Mouse (Mus musculus) MEL (cell line): Measurements from ENCODE around the gene Mgp. TPM values are rescaled to one million over a fixed set of nuclear protein-coding genes. Genes with fewer than 3 reads are reported as not detected.

Source experiments
- DNase-seq: peaks from one replicate; pipeline ENCODE4 v3.0.0; 2011; ENCODE audit warnings: low read depth, low spot score
- H3K27ac ChIP-seq: 2 replicates; pipeline ENCODE4 v1.5.1; 2012; ENCODE audit warnings: low read depth, mild to moderate bottlenecking, control low read depth, low read length, moderate library complexity; ENCODE audit not compliant: control insufficient read depth
- H3K27me3 ChIP-seq, 2 experiments: fragments of 150-350 bp in 1 of 2; sonication (generic) in 1 of 2; 2 replicates each; pipeline ENCODE4 v1.6.1; 2012; ENCODE audit warnings: low read length in 2 of 2, mild to moderate bottlenecking in 2 of 2, improper control_type of control experiment in 1 of 2, moderate library complexity in 1 of 2; ENCODE audit not compliant: insufficient read depth in 2 of 2, control insufficient read depth in 1 of 2
- H3K36me3 ChIP-seq, 2 experiments: 2 replicates each; pipeline ENCODE4 v1.6.1; 2012 to 2014; ENCODE audit warnings: low read length in 2 of 2, improper control_type of control experiment in 1 of 2, inconsistent platforms in 1 of 2, mild to moderate bottlenecking in 1 of 2; ENCODE audit not compliant: insufficient read depth in 2 of 2, control insufficient read depth in 1 of 2
- H3K4me1 ChIP-seq, 2 experiments: fragments of 150-350 bp in 1 of 2; sonication (generic) in 1 of 2; 2 replicates each; pipeline ENCODE4 v1.6.1; 2012; ENCODE audit warnings: low read length in 2 of 2, improper control_type of control experiment in 1 of 2, mild to moderate bottlenecking in 1 of 2; ENCODE audit not compliant: insufficient read depth in 2 of 2, control insufficient read depth in 1 of 2
- H3K4me3 ChIP-seq, 2 experiments: fragments of 150-350 bp in 1 of 2; sonication (generic) in 1 of 2; 2 replicates each; pipeline ENCODE4 v1.5.1; 2012; ENCODE audit warnings: low read depth in 2 of 2, low read length in 2 of 2, mild to moderate bottlenecking in 2 of 2, moderate library complexity in 2 of 2, control low read depth in 1 of 2, improper control_type of control experiment in 1 of 2; ENCODE audit not compliant: control insufficient read depth in 1 of 2, insufficient read depth in 1 of 2
- H3K79me2 ChIP-seq: 2 replicates; pipeline ENCODE4 v1.6.1; 2012; ENCODE audit warnings: mild to moderate bottlenecking, low read length, moderate library complexity; ENCODE audit not compliant: control insufficient read depth, poor library complexity, insufficient read depth
- H3K9ac ChIP-seq: 2 replicates; pipeline ENCODE4 v1.6.1; 2012; ENCODE audit warnings: low read depth, mild to moderate bottlenecking, control low read depth, low read length, moderate library complexity; ENCODE audit not compliant: control insufficient read depth, poor library complexity, severe bottlenecking
- H3K9me3 ChIP-seq: fragments of 150-350 bp; sonication (generic); replicated peaks from 2 replicates; pipeline ENCODE4 v1.6.1; 2012; ENCODE audit warnings: mild to moderate bottlenecking, low read length, improper control_type of control experiment, moderate library complexity; ENCODE audit not compliant: insufficient read depth
- BHLHE40 ChIP-seq: IDR thresholded peaks from 2 replicates; pipeline ENCODE4 v1.6.1; 2012; ENCODE audit warnings: low read depth, mild to moderate bottlenecking, inconsistent platforms, low read length, improper control_type of control experiment, borderline replicate concordance
- CHD2 ChIP-seq: IDR thresholded peaks from 2 replicates; pipeline ENCODE4 v1.6.1; 2011; ENCODE audit warnings: low read length, improper control_type of control experiment
- EP300 ChIP-seq, 2 experiments: IDR thresholded peaks; 2 replicates each; pipeline ENCODE4 v1.6.1; 2011; ENCODE audit warnings: improper control_type of control experiment in 2 of 2, low read length in 2 of 2, low read depth in 1 of 2, mild to moderate bottlenecking in 1 of 2
- ETS1 ChIP-seq: IDR thresholded peaks from 2 replicates; pipeline ENCODE4 v1.6.1; 2012; ENCODE audit warnings: low read depth, mild to moderate bottlenecking, inconsistent platforms, low read length, improper control_type of control experiment, moderate library complexity
- GATA1 ChIP-seq: IDR thresholded peaks from 2 replicates; pipeline ENCODE4 v1.6.1; 2011; ENCODE audit warnings: low read depth, low read length, improper control_type of control experiment
- MAZ ChIP-seq: IDR thresholded peaks from 2 replicates; pipeline ENCODE4 v1.6.1; 2012; ENCODE audit warnings: low read depth, mild to moderate bottlenecking, inconsistent platforms, low read length, improper control_type of control experiment
- MEF2A ChIP-seq: IDR thresholded peaks from 2 replicates; pipeline ENCODE4 v1.6.1; 2014; ENCODE audit warnings: low read depth, mild to moderate bottlenecking, inconsistent platforms, low read length, improper control_type of control experiment; ENCODE audit not compliant: poor library complexity, insufficient replicate concordance, severe bottlenecking; ENCODE audit errors: extremely low read depth
- MXI1 ChIP-seq: IDR thresholded peaks from 2 replicates; pipeline ENCODE4 v1.6.1; 2011; ENCODE audit warnings: mild to moderate bottlenecking, low read depth, low read length, improper control_type of control experiment
- NELFE ChIP-seq: IDR thresholded peaks from 2 replicates; pipeline ENCODE4 v1.6.1; 2011; ENCODE audit warnings: low read depth, low read length, improper control_type of control experiment
- NRF1 ChIP-seq: IDR thresholded peaks from 2 replicates; pipeline ENCODE4 v1.6.1; 2014; ENCODE audit warnings: low read depth, mild to moderate bottlenecking, inconsistent platforms, low read length, improper control_type of control experiment, moderate library complexity; ENCODE audit not compliant: poor library complexity, insufficient read depth, severe bottlenecking
- POLR2A ChIP-seq, 2 experiments: IDR thresholded peaks; 2 replicates each; pipeline ENCODE4 v1.6.1; 2011 to 2012; ENCODE audit warnings: low read length in 2 of 2, mild to moderate bottlenecking in 2 of 2, control low read depth in 1 of 2, improper control_type of control experiment in 1 of 2, low read depth in 1 of 2, moderate library complexity in 1 of 2; ENCODE audit not compliant: control insufficient read depth in 1 of 2, insufficient read depth in 1 of 2, poor library complexity in 1 of 2
- POLR2AphosphoS5 ChIP-seq: IDR thresholded peaks from 2 replicates; pipeline ENCODE4 v1.6.1; 2012; ENCODE audit warnings: low read depth, borderline replicate concordance, mild to moderate bottlenecking, inconsistent platforms, low read length, moderate library complexity, mixed read lengths
- RAD21 ChIP-seq: IDR thresholded peaks from 2 replicates; pipeline ENCODE4 v1.6.1; 2011; ENCODE audit warnings: mild to moderate bottlenecking, low read depth, low read length, improper control_type of control experiment
- SMC3 ChIP-seq: IDR thresholded peaks from 2 replicates; pipeline ENCODE4 v1.6.1; 2011; ENCODE audit warnings: low read depth, low read length, improper control_type of control experiment
- TAL1 ChIP-seq: IDR thresholded peaks from 2 replicates; pipeline ENCODE4 v1.6.1; 2012; ENCODE audit warnings: mild to moderate bottlenecking, inconsistent platforms, low read length, moderate library complexity, mixed read lengths
- TBP ChIP-seq: IDR thresholded peaks from 2 replicates; pipeline ENCODE4 v1.8.0; 2011; ENCODE audit warnings: low read depth, low read length, improper control_type of control experiment
- TCF12 ChIP-seq: IDR thresholded peaks from 2 replicates; pipeline ENCODE4 v1.6.1; 2014; ENCODE audit warnings: low read depth, mild to moderate bottlenecking, inconsistent platforms, low read length, improper control_type of control experiment, moderate library complexity
- UBTF ChIP-seq: IDR thresholded peaks from 2 replicates; pipeline ENCODE4 v1.6.1; 2012; ENCODE audit warnings: low read depth, mild to moderate bottlenecking, inconsistent platforms, low read length, improper control_type of control experiment, moderate library complexity, borderline replicate concordance; ENCODE audit not compliant: insufficient read depth
- USF1 ChIP-seq: IDR thresholded peaks from 2 replicates; pipeline ENCODE4 v1.6.1; 2014; ENCODE audit warnings: low read depth, mild to moderate bottlenecking, inconsistent platforms, low read length, improper control_type of control experiment, moderate library complexity
- USF2 ChIP-seq, 2 experiments: IDR thresholded peaks; 2 replicates each; pipeline ENCODE4 v1.6.1; 2011 to 2012; ENCODE audit warnings: improper control_type of control experiment in 2 of 2, low read length in 2 of 2, borderline replicate concordance in 1 of 2, inconsistent platforms in 1 of 2, low read depth in 1 of 2, mild to moderate bottlenecking in 1 of 2; ENCODE audit not compliant: insufficient read depth in 1 of 2
- ZKSCAN1 ChIP-seq: IDR thresholded peaks from 2 replicates; pipeline ENCODE4 v1.6.1; 2012; ENCODE audit warnings: low read depth, mild to moderate bottlenecking, inconsistent platforms, low read length, improper control_type of control experiment, moderate library complexity
- polyA plus RNA-seq, 2 experiments: library from polyadenylated mRNA; stranded (reverse) in 1 of 2; unstranded in 1 of 2; fragments of >175 nt in 1 of 2; fragments of >200 nt in 1 of 2; gene quantifications; 2 replicates each; pipeline versions ENCODE4 v1.2.1 to v1.2.4; 2012; ENCODE audit warnings: low replicate concordance in 2 of 2, low read depth in 1 of 2; ENCODE audit not compliant: insufficient read length in 2 of 2, insufficient read depth in 1 of 2, missing spikeins in 1 of 2
- total RNA-seq: library from RNA; depleted of rRNA; stranded (reverse); fragments of 300-350 nt; gene quantifications from 2 replicates; pipeline ENCODE4 v1.2.3, GENCODE M21; 2012

The Mgp gene
- total and polyA plus RNA-seq, 3 experiments, result not detected

DNA sequence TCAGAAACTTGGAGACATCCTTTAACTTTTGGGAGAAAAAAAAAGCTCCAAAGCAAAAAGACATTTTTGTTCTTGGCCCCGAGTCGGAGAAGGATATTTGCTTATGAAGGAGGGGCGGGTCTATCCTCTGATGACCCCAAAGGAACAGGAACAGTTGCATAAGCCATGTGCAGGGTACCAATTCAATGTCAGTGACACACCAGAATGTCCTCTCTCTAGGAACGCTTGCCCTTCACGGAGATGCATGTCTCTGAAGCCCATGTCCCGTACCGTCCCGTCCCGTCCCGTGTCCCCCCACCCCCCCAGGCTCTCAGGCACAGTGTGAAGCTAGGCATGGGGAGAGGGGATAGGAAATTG, 31.3 kb upstream of the Mgp start:
- H3K36me3 ChIP-seq, result peaks cover 0 to 2% of the 10 kb centered on the region in 2 experiments; a peak in 2 of 4 replicates
- no peak for DNase-seq
- no peak for TF ChIP-seq RAD21
- no peak for TF ChIP-seq BHLHE40
- no peak for TF ChIP-seq NRF1
- TF ChIP-seq MXI1, result no peak
- no peak for TF ChIP-seq SMC3
- TF ChIP-seq TBP, result no peak
- TF ChIP-seq MAZ, result no peak
- TF ChIP-seq CHD2, result no peak
- no peak for TF ChIP-seq POLR2AphosphoS5
- no peak for TF ChIP-seq UBTF
- no peak for TF ChIP-seq USF1
- no peak for TF ChIP-seq TAL1
- TF ChIP-seq ETS1, result no peak
- TF ChIP-seq NELFE, result no peak
- TF ChIP-seq EP300 (IDR thresholded peaks at IDR 0.05; ENCODE audit: low read depth in 1 of 2, low read length in 2 of 2), result no peak
- no peak for TF ChIP-seq GATA1
- no peak for TF ChIP-seq TCF12

DNA sequence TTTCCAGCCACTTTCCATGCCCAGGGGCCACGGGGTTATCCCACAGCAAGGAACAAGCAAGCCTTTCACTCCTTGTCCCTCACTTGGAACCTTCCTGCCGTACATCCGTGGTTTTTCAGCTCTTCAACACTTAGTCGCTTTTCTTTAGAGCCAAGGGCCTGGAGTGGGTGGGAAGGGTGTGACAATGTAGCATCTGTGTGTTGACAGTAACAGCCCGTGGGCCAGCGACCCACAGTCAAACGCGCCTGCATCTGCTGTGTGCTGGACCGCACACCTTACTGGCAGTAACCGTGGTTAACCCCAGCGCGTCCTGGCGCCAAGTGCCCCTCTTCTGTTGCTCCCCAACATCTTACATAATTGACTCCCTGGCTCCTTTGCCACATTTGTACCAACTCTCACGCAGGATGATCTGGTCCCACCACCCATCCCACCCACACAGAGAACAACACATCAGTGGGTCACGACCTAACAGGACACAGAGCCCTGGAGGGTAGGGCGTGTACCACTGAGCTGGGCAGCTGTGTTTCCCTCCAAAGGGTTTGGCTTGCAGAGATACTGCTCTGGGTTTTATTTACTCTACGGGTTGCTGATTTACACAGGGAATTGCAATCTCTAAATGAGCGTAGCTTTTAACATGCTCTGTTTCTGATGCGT, 30.8 kb upstream of the Mgp start:
- no peaks in the 10 kb centered on the region for H3K79me2 ChIP-seq
- no peaks in the 10 kb centered on the region for H3K27me3 ChIP-seq
- H3K4me1 ChIP-seq, result peaks cover 0 to 5% of the 10 kb centered on the region in 2 experiments; a peak in 2 of 4 replicates
- H3K9ac ChIP-seq, result no peak overlapping the region
- no peak for TF ChIP-seq POLR2A (IDR thresholded peaks at IDR 0.05; ENCODE audit: control insufficient read depth in 1 of 2, insufficient read depth in 1 of 2, low read depth in 1 of 2, low read length in 2 of 2, poor library complexity in 1 of 2)
- no peak for TF ChIP-seq USF1
- TF ChIP-seq USF2 (IDR thresholded peaks at IDR 0.05; ENCODE audit: borderline replicate concordance in 1 of 2, insufficient read depth in 1 of 2, low read depth in 1 of 2, low read length in 2 of 2), result no peak
- TF ChIP-seq ZKSCAN1, result no peak
- no peak for TF ChIP-seq CHD2
- no peak for TF ChIP-seq NRF1
- TF ChIP-seq EP300 (IDR thresholded peaks at IDR 0.05; ENCODE audit: low read depth in 1 of 2, low read length in 2 of 2), result no peak
- no peak for TF ChIP-seq MEF2A
- DNase-seq, result no peak
- peaks cover 0 to 2% of the 10 kb centered on the region in 2 experiments; a peak in 2 of 4 replicates for H3K36me3 ChIP-seq
- H3K4me3 ChIP-seq, result no peak overlapping the region
- H3K27ac ChIP-seq, result no peak overlapping the region
- H3K9me3 ChIP-seq, result no peaks in the 10 kb centered on the region

More for the DNA sequence above, 31.3 kb upstream of the Mgp start:
- H3K27me3 ChIP-seq, result no peaks in the 10 kb centered on the region
- H3K79me2 ChIP-seq, result no peaks in the 10 kb centered on the region
- H3K9me3 ChIP-seq, result no peaks in the 10 kb centered on the region
- H3K4me3 ChIP-seq, result no peak overlapping the region
- H3K27ac ChIP-seq, result no peak overlapping the region
- H3K4me1 ChIP-seq, result peaks cover 0 to 3% of the 10 kb centered on the region in 2 experiments; a peak in 2 of 4 replicates
- no peak overlapping the region for H3K9ac ChIP-seq
